Mouse (Mus musculus) heart, adult 2 months (tissue): ENCODE data around the gene Gm7271.

ENCODE experiments used
- CTCF ChIP-seq: fragments of 200-600 bp; IDR thresholded peaks from 2 replicates; pipeline ENCODE4 v1.8.1; 2022; ENCODE audit warnings: antibody characterized with exemption, mild to moderate bottlenecking, moderate library complexity
- POLR2A ChIP-seq: fragments of 200-500 bp; IDR thresholded peaks from 2 replicates; pipeline ENCODE4 v1.6.1; 2011; ENCODE audit warnings: mild to moderate bottlenecking, low read depth, low read length, control low read depth; ENCODE audit not compliant: insufficient read depth

DNA sequence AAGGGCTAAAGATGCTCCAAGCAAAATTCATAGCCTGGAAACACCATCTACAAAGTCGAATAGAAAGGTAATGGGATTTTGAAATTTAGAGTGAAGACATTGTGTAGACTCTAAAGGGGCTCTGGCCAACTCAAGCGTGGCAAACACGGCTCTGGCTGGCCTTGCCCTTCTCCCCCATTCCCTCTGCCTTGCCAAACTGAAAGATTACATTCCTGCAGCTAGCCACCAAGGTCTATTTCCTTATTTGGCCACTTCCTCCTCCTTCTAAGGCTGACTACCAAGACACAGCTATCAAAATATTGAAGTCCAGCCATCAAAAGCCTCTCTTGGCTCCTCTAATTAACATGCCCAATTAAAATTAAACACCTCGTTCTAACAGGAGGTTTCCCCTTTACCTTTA lies 41.2 kb downstream of the Gm7271 start:
- TF ChIP-seq CTCF (no peak), POLR2A (no peak)
